Mouse (Mus musculus) ES-Bruce4 (cell line): Measurements from ENCODE around the gene Socs3. TPM values are rescaled to one million over a fixed set of nuclear protein-coding genes. Genes with fewer than 3 reads are reported as not detected.

Experiments used
- H3K27ac ChIP-seq: 2 replicates; pipeline ENCODE4 v1.5.1; 2012; ENCODE audit warnings: low read length, inconsistent platforms; ENCODE audit not compliant: insufficient read depth
- H3K27me3 ChIP-seq: 2 replicates; pipeline ENCODE4 v1.6.1; 2012; ENCODE audit warnings: mild to moderate bottlenecking, low read length, inconsistent platforms; ENCODE audit not compliant: control insufficient read depth, poor library complexity, insufficient read depth, severe bottlenecking
- H3K36me3 ChIP-seq: 2 replicates; pipeline ENCODE4 v1.6.1; 2012; ENCODE audit warnings: inconsistent platforms, mild to moderate bottlenecking, low read length, moderate library complexity; ENCODE audit not compliant: control insufficient read depth, poor library complexity, insufficient read depth, severe bottlenecking
- H3K4me1 ChIP-seq: one replicate; pipeline ENCODE4 v1.8.1; 2011; ENCODE audit warnings: low read length; ENCODE audit not compliant: control insufficient read depth, insufficient read depth
- H3K4me3 ChIP-seq: 2 replicates; pipeline ENCODE4 v1.5.1; 2011; ENCODE audit warnings: low read depth, mild to moderate bottlenecking, low read length
- H3K9ac ChIP-seq: 2 replicates; pipeline ENCODE4 v1.6.1; 2012; ENCODE audit warnings: low read depth, mild to moderate bottlenecking, inconsistent platforms; ENCODE audit not compliant: poor library complexity, severe bottlenecking
- H3K9me3 ChIP-seq: replicated peaks from 2 replicates; pipeline ENCODE4 v1.6.1; 2012; ENCODE audit warnings: mild to moderate bottlenecking, low read length, inconsistent platforms; ENCODE audit not compliant: control insufficient read depth, poor library complexity, insufficient read depth, severe bottlenecking
- CTCF ChIP-seq: IDR thresholded peaks from one replicate; pipeline ENCODE4 v1.8.1; 2011; ENCODE audit warnings: low read depth, low read length
- EP300 ChIP-seq: IDR thresholded peaks from 2 replicates; pipeline ENCODE4 v1.6.1; 2011; ENCODE audit warnings: low read depth, low read length; ENCODE audit not compliant: insufficient read depth
- POLR2A ChIP-seq: IDR thresholded peaks from one replicate; pipeline ENCODE4 v1.8.1; 2011; ENCODE audit warnings: low read length; ENCODE audit not compliant: insufficient read depth
- polyA plus RNA-seq: library from polyadenylated mRNA; stranded (reverse); fragments of >200 nt; gene quantifications from 2 replicates; pipeline ENCODE4 v1.2.4, GENCODE M21; 2011; ENCODE audit warnings: low read depth; ENCODE audit not compliant: missing spikeins, insufficient read depth, insufficient read length

Gene Socs3
- polyA plus RNA-seq, 1 experiment: 61.5 TPM

GRCm38 (mm10) chr11:117987032-117987451 lies 17.2 kb upstream of the Socs3 start:
- Histone ChIP-seq H3K9me3 (no peaks in the 10 kb centered on the region), H3K4me3 (peak overlapping the region; percentile 97), H3K36me3 (no peaks in the 10 kb centered on the region), H3K9ac (peak overlapping the region; percentile 80), H3K27me3 (no peaks in the 10 kb centered on the region), H3K27ac (no peak overlapping the region), H3K4me1 (peaks cover 3% of the 10 kb centered on the region)
- no peak for TF ChIP-seq CTCF
- no peak for TF ChIP-seq EP300

- Histone ChIP-seq H3K4me1 (peaks cover 3% of the 10 kb centered on the region), H3K9ac (peak within 1 kb of the TSS; percentile 80), H3K36me3 (no peaks in the 10 kb centered on the region), H3K27ac (no peak within 1 kb of the TSS), H3K4me3 (peak within 1 kb of the TSS; percentile 97), H3K9me3 (no peaks in the 10 kb centered on the region), H3K27me3 (no peaks in the 10 kb centered on the region)
- no peak for TF ChIP-seq EP300
- TF ChIP-seq CTCF: no peak
- no peak for TF ChIP-seq POLR2A
These were observed 16.5 kb upstream of the Socs3 start, which contains the start of gene Pgs1 for GRCm38 (mm10) chr11:117986126-117987031. Gene Pgs1, plus strand, starts transcription at chr11:117986292.

GRCm38 (mm10) chr11:117983770-117984169 lies 13.9 kb upstream of the Socs3 start:
- TF ChIP-seq CTCF: no peak
- TF ChIP-seq EP300: no peak
- no peak for TF ChIP-seq POLR2A
- Histone ChIP-seq H3K36me3 (no peaks in the 10 kb centered on the region), H3K4me3 (no peak overlapping the region), H3K4me1 (peaks cover 3% of the 10 kb centered on the region), H3K9ac (no peak overlapping the region), H3K27ac (peak overlapping the region; percentile 29; the same call in 1 of the 2 replicates), H3K27me3 (no peaks in the 10 kb centered on the region), H3K9me3 (no peaks in the 10 kb centered on the region)

- no peaks in the 10 kb centered on the region for H3K27me3 ChIP-seq
- no peaks in the 10 kb centered on the region for H3K9me3 ChIP-seq
- no peak for TF ChIP-seq POLR2A
- TF ChIP-seq EP300: no peak
- no peak for TF ChIP-seq CTCF
- peaks cover 5% of the 10 kb centered on the region for H3K4me1 ChIP-seq
- H3K9ac ChIP-seq: no peak overlapping the region
- no peak overlapping the region for H3K27ac ChIP-seq
- no peaks in the 10 kb centered on the region for H3K36me3 ChIP-seq
- no peak overlapping the region for H3K4me3 ChIP-seq
These were observed 12.6 kb upstream of the Socs3 start for GRCm38 (mm10) chr11:117982426-117982825.

- Histone ChIP-seq H3K4me1 (peaks cover 5% of the 10 kb centered on the region), H3K9me3 (no peaks in the 10 kb centered on the region), H3K9ac (no peak overlapping the region), H3K36me3 (no peaks in the 10 kb centered on the region), H3K27ac (0 out of 2 replicates have a peak overlapping the region, but pooled peaks have one; percentile 18), H3K27me3 (no peaks in the 10 kb centered on the region), H3K4me3 (no peak overlapping the region)
- no peak for TF ChIP-seq EP300
- no peak for TF ChIP-seq CTCF
- TF ChIP-seq POLR2A: no peak
These were observed 9.5 kb upstream of the Socs3 start for GRCm38 (mm10) chr11:117979388-117979787.

- peak overlapping the region; percentile 16 for H3K27ac ChIP-seq
- TF ChIP-seq CTCF (no peak), EP300 (no peak), POLR2A (no peak)
- no peaks in the 10 kb centered on the region for H3K36me3 ChIP-seq
- H3K9ac ChIP-seq: no peak overlapping the region
- no peaks in the 10 kb centered on the region for H3K27me3 ChIP-seq
- peaks cover 4% of the 10 kb centered on the region for H3K4me1 ChIP-seq
- no peaks in the 10 kb centered on the region for H3K9me3 ChIP-seq
- H3K4me3 ChIP-seq: no peak overlapping the region
These were observed 8.0 kb upstream of the Socs3 start for GRCm38 (mm10) chr11:117977694-117978360.
